Mouse (Mus musculus) T-helper 1 cell (primary cell): ENCODE results near the gene Plpp4.

Experiments
- in situ Hi-C: fragments of 300-600 bp; cut with MboI, MseI; formaldehyde crosslinking; loops from one replicate; pipeline ENCODE4 v1.15.1; 2025; ENCODE audit warnings: high pct_unique_total_duplicates

The Plpp4 gene

DNA sequence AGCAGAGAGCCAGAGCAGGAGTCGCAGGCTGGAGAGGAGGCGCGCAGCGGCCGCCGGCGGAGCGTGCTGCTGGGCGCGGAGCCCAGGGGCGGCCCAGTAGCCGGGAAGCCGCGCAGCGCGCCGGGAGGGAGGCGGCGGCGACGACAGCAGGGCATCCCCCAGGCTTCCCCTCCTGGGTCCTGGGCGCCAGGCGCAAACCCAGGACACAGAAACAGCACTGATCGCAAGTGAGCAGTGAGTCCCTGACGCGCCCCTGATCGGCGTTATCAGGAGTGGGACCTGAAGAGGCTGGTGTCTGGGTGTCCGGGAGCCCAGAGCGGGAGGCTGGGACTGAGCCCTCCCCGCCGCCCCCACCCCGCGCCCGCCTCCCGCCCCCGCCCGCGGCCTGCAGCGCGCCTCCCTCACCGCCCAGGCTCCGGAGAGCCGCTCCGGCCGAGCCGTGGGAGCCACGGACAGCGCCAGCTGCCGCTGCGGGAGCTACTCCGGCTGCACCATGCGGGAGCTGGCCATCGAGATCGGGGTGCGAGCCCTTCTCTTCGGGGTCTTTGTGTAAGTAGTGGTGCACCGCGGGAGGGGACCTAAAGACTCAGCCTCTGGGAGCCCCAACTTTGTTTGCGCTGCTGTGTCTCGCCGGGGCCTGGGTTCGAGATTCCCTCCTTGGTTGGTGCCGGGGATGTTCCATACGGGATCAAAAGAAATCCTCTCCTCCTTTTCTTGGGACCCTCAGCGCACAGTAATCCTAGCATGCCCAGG lies at the start of gene Plpp4:
Gene Plpp4, plus strand, starts transcription at position 411 of the 753 bp plus-strand sequence.
- in situ Hi-C loops: no loop called here

DNA sequence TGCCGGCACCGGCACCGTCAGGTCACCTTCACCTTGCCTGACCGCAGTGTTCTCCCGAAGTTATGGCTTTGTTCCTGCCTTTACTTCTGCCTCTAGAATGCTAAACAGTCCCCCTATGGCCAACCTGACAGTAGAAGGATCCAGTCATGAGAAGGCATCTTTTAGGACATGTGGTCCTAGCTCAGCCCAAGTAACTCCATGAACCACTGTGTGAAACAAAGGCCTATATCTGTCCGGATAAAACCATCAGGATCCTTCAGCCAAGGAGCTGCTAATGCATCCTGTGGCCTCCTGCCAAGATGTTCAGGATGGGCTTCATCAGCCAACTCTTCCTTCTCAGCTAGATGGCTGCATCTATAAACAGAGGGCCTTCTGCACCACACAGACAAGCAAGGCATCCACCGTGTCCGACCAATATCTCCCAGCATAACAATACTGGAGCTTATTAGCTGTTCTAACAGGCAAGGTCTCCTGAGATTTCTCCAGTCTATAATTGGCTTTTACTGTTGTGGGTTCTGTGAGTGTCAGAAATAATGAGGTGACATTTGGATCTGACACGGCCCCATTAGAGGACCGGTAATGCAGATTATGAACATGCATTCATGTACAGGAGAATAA lies 40.8 kb upstream of the Plpp4 start:
- in situ Hi-C loops: no loop called here

DNA sequence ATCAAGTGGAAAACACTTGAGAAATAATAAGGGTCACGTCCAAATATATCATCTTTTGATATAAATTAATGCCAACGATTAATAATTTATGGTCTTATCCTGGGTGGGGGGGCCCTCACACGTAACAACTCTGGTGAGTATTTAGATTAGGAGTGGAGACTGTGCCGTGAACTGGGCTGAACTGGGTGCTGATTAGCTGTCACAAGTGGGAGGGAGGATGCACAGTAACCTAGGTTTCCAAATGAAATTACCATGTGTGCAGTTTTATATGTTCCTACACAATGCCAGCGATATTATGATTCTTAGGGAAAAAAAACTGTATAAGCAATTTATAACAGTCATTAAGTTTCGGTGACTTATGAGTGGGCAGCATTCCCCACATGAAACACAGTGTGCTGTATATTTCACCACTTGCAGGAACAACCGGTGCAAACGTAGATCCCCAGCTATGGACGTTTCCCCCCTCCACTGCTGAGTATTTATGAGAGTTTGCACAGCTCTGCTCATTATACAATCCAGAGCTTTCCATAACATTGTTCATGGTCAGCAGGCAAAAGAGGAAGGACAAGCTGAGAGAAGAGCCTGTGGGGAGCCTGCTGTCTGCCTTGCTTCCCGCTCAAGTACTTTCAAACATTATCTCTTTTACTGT lies 40.2 kb upstream of the Plpp4 start:
- in situ Hi-C loops: no loop called here

DNA sequence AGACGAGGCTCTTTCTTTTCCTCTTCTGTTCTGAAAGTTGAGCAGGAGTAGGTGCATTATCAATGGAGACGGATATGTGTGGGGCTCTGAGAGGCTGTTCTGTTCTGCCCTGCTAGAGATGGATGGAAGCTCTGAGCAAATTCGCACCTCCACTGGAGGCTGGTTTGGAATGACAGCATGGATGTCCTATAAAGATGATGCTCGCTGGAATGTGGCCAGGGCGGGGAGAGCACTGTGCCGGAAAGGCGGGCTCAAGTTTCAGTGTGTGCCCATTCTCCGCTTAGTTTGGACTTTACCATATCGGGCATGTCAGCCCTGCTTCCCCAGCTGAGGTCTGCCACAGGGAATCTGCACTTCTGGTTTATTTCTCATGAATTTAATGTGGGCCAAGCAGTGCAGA lies 35.9 kb upstream of the Plpp4 start:
- in situ Hi-C loops: no loop called here

DNA sequence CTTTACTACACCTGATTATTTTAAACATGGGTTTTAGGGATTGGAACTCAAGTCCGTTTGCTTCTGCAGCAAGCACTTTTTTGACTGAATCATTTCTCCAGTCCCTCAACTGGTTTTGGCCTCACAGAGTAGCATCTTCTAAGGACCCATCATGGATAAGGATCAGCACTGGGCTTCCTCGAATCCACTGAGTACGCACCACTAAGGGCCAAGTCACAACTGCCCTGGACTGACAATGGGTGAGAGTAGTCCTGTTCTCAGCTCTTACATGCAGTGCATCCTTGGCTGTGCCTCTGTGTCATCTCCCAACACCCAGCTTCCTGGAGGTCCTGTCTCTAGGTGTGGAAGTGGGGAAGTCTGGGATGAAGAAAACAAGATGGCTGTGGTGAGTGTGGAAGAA lies 35.2 kb upstream of the Plpp4 start:
- in situ Hi-C loops: no loop called here

- in situ Hi-C loops: no loop called here
These were observed 21.4 kb upstream of the Plpp4 start for GRCm38 (mm10) chr7:129235410-129235809.

DNA sequence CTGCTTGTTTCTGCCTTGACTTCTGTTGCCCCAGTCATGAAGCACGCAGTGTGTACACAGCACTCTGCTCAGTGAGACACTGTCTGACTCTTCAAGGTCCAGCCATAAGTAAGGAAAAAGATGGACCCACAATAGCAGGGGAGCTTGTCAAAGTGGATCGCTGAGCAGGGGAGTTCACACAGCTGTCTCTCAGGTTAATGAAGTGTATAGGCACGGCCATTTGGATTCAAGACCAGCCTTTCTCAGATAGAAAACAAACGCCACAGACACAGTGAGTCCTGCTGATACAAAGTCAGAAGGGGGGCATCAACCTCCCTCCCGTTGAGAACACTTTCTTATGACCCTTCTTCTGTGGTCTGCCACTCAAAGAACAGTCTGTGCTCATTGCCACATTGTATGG lies 20.8 kb upstream of the Plpp4 start:
- in situ Hi-C loops: no loop called here

DNA sequence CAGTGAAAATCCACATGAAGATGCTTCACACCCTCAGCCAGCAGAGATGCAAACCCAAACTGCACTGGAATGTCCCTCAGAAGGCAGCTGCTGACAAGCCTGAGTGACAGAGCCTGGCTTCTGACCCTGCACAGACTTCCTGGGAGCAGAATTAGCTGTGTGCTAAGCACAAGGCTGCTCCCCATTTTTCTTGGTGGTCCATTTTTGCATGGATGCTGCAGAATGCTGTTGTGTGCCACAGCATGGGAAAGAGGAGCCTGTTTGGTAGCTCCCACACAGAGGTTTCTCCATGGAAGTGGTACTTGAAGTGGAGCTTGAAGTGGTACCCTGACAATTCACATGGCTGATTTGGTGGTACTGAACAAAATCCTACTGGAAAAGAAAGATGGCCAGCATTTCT lies 5.8 kb upstream of the Plpp4 start:
- in situ Hi-C loops: no loop called here

- in situ Hi-C loops: no loop called here
These were observed 3.4 kb upstream of the Plpp4 start for GRCm38 (mm10) chr7:129253406-129253805.

- in situ Hi-C loops: no loop called here
These were observed 2.7 kb upstream of the Plpp4 start for GRCm38 (mm10) chr7:129254126-129254525.

DNA sequence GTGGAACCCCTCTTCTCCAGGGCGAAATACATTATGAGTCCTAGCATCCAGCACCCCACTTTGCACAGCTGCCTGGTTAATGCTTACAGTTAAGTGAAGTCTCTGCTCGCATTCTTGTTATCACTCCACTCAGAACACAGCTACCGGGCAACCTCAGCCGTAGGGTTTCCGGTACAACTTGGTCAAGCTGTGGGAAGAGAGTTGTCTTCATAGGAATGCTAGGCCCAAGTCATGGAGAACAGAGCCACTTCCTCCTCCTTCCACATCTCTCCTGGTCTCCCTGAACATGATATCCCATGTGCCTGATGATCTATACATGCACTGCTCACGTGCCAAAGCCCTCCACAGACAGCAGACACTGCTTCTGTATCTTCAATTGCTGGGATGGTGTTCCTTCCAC lies 1.4 kb upstream of the Plpp4 start:
- in situ Hi-C loops: no loop called here

DNA sequence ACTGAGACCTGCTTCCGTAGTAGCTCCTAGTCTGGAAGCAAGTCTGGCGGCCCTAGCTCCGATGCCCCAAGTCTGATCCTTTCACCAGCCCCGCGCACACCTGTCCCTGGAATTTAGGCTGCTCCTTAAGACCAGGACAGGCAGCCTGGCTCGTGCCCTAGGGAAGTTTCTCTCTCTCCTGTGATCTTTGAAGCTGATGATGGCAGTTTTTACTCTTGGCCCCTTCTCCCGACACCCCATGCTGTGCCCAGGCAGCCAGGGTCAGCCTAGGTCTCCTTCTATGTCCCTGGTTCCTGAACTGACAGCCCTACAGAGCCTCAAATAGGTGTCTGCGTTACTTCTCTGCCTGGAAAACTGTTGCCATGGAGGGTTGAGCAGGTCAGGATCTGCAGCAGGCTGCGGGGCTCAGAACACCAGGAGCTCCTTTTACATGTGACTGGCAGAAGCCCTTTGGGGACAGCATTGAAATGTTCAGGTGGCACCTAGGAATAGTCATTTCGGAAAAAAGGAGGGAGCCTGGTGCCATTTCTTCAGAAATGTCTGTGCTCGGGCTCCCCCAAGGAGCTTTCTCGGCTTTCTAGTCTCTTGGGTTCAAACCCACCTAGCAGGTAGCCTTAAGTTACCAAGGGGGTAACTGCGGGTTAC lies 665 bp downstream of the Plpp4 start:
- in situ Hi-C loops: no loop called here

- in situ Hi-C loops: no loop called here
These were observed 1.5 kb downstream of the Plpp4 start for GRCm38 (mm10) chr7:129258331-129258730.

DNA sequence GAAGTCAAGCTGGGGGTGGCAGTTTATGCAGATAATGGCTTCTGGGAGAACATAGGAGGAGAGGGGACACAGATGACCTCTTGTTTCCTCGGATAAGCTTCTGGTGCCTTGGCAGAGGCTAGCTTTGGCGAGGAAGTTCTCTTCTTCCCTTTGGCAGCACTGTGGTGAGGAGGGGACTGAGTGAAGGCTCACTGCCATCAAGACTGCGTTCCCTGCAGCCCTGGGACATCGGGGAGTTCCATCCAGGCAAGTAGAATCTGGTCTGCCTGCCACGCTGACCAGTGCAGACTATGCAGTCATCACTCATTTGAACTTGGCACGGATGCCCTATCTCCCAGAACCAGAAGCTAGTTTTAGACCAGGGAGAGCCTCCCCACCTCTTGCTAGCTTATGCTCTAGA lies 2.4 kb downstream of the Plpp4 start:
- in situ Hi-C loops: no loop called here

GRCm38 (mm10) chr7:129273867-129274266 lies 17.0 kb downstream of the Plpp4 start:
- in situ Hi-C loops: no loop called here

- in situ Hi-C loops: no loop called here
These were observed 17.9 kb downstream of the Plpp4 start for GRCm38 (mm10) chr7:129274726-129275125.

DNA sequence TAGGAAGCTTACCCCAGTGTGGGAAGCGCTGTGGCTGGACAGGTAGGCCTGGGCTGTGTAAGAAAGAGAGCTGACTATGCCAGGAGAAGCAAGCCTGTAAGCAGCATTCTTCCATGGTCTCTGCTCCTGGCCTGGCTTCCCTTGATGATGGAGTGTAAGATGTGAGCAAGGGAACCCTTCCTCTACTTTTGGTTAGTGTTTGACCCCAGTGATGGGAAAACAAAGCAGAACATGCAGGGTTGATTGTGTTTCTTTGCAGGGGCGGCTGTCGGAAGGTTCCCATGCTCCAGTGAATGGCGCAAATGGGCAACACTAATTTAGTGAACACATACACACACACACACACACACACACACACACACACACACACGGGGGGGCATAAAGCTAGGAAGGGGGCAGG lies 20.9 kb downstream of the Plpp4 start:
- in situ Hi-C loops: no loop called here

GRCm38 (mm10) chr7:129278801-129279200 lies 22.0 kb downstream of the Plpp4 start:
- in situ Hi-C loops: no loop called here

- in situ Hi-C loops: no loop called here
These were observed 22.4 kb downstream of the Plpp4 start for GRCm38 (mm10) chr7:129279261-129279660.

DNA sequence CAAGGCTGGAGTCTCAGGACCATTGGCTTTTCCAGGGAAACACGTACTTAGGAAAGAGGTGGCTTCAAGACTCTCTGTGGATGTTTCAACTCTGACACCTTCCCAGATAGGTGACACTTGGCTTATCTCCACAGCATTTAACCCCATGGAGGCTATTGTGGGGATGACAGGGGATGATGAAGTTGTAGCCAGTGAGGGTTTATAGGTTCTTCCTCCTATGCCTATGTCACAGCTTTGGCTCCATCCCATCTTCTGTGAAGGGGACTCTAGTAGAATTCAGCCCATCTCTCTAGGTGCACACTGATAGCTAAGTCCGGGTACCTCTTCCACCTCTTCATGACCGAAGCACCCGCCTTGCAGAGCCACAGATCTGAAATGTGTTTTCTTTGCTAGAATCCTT lies 25.1 kb downstream of the Plpp4 start:
- in situ Hi-C loops: no loop called here

- in situ Hi-C loops: no loop called here
These were observed 28.5 kb downstream of the Plpp4 start for GRCm38 (mm10) chr7:129285186-129285868.

DNA sequence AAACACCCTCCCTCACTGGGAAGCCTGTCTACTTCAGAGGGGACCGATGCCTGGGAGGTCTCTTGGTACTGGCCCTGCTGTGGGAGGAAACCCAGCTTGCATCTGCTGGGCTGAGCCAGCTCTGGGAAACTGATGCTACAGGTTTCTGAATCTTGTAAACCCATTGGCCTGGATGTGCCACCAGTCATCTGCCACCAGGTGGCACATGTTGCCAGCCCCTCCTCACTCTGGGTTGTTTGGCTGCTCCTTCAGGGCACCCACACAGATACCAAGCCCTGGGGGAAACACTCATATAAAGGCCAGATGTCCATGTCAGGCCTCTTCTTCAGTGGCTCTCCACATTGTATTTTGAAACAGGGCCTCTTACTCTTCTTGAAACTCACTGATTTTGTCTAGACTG lies 36.4 kb downstream of the Plpp4 start:
- in situ Hi-C loops: no loop called here
